Mouse (Mus musculus): ENCODE results near the gene 4930426L09Rik.

4930426L09Rik gene

GRCm38 (mm10) chr2:18998054-18998478, at the start of gene 4930426L09Rik, which contains the start of gene Pip4k2a:
4930426L09Rik (plus strand) TSS chr2:18998343.
Pip4k2a (minus strand) TSS chr2:18998126.
- DNase-seq (ENCODE audit: low spot score): peak; percentile 91

GRCm38 (mm10) chr2:18948741-18949140, 49.4 kb upstream of the 4930426L09Rik start:
- DNase-seq (ENCODE audit: low spot score): no peak

- DNase-seq (ENCODE audit: low spot score): no peak
Observed at GRCm38 (mm10) chr2:18950758-18951157, 47.4 kb upstream of the 4930426L09Rik start.

- no peak for DNase-seq (ENCODE audit: low spot score)
Observed at GRCm38 (mm10) chr2:18952102-18952673, 46.0 kb upstream of the 4930426L09Rik start.

- no peak for DNase-seq (ENCODE audit: low spot score)
Observed at GRCm38 (mm10) chr2:18954422-18954821, 43.7 kb upstream of the 4930426L09Rik start.

GRCm38 (mm10) chr2:18955022-18955421, 43.1 kb upstream of the 4930426L09Rik start:
- DNase-seq (ENCODE audit: low spot score): no peak

GRCm38 (mm10) chr2:18955671-18956070, 42.5 kb upstream of the 4930426L09Rik start:
- no peak for DNase-seq (ENCODE audit: low spot score)

- no peak for DNase-seq (ENCODE audit: low spot score)
Observed at GRCm38 (mm10) chr2:18956424-18956823, 41.7 kb upstream of the 4930426L09Rik start.

GRCm38 (mm10) chr2:18956945-18957344, 41.2 kb upstream of the 4930426L09Rik start:
- no peak for DNase-seq (ENCODE audit: low spot score)

- no peak for DNase-seq (ENCODE audit: low spot score)
Observed at GRCm38 (mm10) chr2:18957459-18957858, 40.7 kb upstream of the 4930426L09Rik start.

GRCm38 (mm10) chr2:18958044-18958443, 40.1 kb upstream of the 4930426L09Rik start:
- DNase-seq (ENCODE audit: low spot score): no peak

GRCm38 (mm10) chr2:18958501-18958900, 39.6 kb upstream of the 4930426L09Rik start:
- DNase-seq (ENCODE audit: low spot score): no peak

GRCm38 (mm10) chr2:18959008-18959407, 39.1 kb upstream of the 4930426L09Rik start:
- DNase-seq (ENCODE audit: low spot score): no peak

GRCm38 (mm10) chr2:18959558-18959957, 38.6 kb upstream of the 4930426L09Rik start:
- DNase-seq (ENCODE audit: low spot score): no peak

GRCm38 (mm10) chr2:18960376-18960973, 37.7 kb upstream of the 4930426L09Rik start:
- DNase-seq (ENCODE audit: low spot score): no peak

- no peak for DNase-seq (ENCODE audit: low spot score)
Observed at GRCm38 (mm10) chr2:18962502-18962901, 35.6 kb upstream of the 4930426L09Rik start.

GRCm38 (mm10) chr2:18963286-18964040, 34.7 kb upstream of the 4930426L09Rik start:
- DNase-seq (ENCODE audit: low spot score): no peak

GRCm38 (mm10) chr2:18965108-18965507, 33.0 kb upstream of the 4930426L09Rik start:
- no peak for DNase-seq (ENCODE audit: low spot score)

GRCm38 (mm10) chr2:18965950-18966349, 32.2 kb upstream of the 4930426L09Rik start:
- DNase-seq (ENCODE audit: low spot score): no peak

- DNase-seq (ENCODE audit: low spot score): no peak
Observed at GRCm38 (mm10) chr2:18966566-18966965, 31.6 kb upstream of the 4930426L09Rik start.

GRCm38 (mm10) chr2:18967451-18968063, 30.6 kb upstream of the 4930426L09Rik start:
- no peak for DNase-seq (ENCODE audit: low spot score)

GRCm38 (mm10) chr2:18969066-18969681, 29.0 kb upstream of the 4930426L09Rik start:
- DNase-seq (ENCODE audit: low spot score): no peak
